Mouse (Mus musculus) bone marrow macrophage, adult 2 months (primary cell): ENCODE data around the gene Rasgrf1.

ENCODE experiments used
- CTCF ChIP-seq: IDR thresholded peaks from 2 replicates; pipeline ENCODE4 v1.5.1; 2012; ENCODE audit warnings: low read depth, mild to moderate bottlenecking, low read length, moderate library complexity
- POLR2A ChIP-seq: IDR thresholded peaks from 2 replicates; pipeline ENCODE4 v1.6.1; 2012; ENCODE audit warnings: mild to moderate bottlenecking, low read depth, low read length, borderline replicate concordance

DNA sequence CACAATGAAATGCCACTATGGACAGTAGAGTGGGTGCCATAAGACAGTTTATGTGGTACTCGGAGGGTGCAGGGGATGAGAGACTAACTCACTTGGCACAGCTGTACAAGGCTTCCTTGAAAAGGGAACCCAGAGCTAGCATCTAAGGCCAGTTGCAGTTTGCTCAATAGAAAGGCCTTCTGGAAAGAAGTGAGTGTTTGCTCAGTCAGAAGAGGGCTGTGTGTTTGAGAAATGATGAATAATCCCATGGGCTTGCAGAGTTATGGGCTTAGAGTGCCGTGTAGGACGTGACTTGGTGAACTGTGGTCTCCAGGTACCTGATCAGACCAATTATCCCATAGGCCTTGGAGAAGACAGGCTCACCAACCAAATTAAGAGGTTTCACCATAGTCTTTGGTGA, 78.3 kb downstream of the Rasgrf1 start:
- TF ChIP-seq CTCF (no peak), POLR2A (no peak)
